Mouse (Mus musculus): Measurements from ENCODE around the gene Bap1. TPM values are rescaled to one million over a fixed set of nuclear protein-coding genes. Genes with fewer than 3 reads are reported as not detected.

Gene Bap1
- polyA plus RNA-seq (2015; fragmentation: Illumina TruSeq; extraction: RNeasy Lipid Tissue Mini Kit (QIAGEN cat#74804); ENCODE audit: insufficient read depth, low read depth, low replicate concordance): 9.0 TPM

DNA sequence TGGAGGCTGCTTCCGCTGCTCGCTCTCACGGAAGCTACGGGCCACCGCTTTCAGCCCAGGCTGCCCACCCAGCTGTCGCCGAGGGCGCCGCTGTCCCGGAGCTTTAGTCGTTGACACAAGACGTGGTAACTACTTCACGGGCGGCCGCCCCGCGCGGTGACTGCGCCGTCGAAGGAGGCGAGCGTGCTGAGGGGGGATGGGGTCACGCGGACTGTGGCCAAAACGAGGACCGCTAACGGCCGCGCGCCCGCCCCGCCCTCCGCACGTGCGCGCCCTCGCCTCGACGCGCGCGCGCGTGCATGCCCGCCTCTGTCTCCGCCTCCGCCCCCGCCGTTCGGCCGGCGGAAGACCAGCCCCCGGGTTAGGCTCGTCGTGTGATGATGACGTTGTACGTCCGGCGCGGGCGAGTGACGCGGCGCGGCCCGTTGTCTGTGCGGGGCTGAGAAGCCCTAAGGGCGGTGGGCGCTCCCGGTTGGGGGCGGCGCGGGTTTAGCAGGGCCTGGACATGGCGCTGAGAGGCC, at the start of gene Bap1, which contains the start of gene Phf7:
Gene Bap1, plus strand, starts transcription at position 367 of the 521 bp plus-strand sequence.
Gene Phf7, minus strand, starts transcription at position 234 of the 521 bp plus-strand sequence.

DNA sequence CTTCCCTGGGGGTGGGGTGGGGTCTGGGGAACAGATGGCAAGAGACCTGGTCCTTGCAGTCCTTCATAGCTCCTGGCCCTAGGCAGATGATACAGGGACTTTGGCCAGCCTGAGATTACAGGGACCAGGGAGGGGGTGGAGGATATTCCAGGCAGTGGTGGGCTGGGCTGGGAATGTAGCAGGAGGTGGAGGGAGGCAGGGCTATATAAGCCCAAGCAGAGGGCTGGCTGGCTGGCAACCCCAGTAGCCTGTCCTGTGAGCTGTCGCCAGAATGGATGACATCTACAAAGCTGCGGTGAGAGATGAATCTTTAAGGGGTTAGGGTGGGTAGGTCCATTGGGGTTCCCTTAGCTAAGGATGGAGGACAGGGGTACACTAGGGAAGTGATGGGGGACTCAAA, 43.2 kb upstream of the Bap1 start, which contains the start of gene Tnnc1:
Gene Tnnc1, plus strand, starts transcription at position 229 of the 400 bp plus-strand sequence.

DNA sequence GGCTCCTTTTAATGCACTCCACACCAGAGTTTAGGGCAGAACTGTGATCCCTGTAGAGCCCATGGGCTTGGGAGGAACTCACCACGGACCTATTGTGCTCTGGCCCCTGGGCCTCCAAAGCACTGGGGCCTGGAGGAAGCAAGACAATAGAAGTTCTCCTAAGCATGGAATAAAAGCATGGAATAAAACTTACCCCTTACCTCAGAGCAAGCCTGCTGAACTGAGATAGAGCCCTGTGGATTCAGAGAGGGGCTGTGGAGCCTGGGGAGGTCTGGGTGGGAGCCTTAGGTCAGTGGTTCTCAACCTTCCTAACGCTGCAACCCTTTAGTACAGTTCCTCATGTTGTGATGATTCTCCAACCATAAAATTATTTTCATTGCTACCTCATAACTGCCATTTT, 34.4 kb upstream of the Bap1 start, which contains the start of gene Nisch:
Gene Nisch, minus strand, starts transcription at position 101 of the 400 bp plus-strand sequence.

DNA sequence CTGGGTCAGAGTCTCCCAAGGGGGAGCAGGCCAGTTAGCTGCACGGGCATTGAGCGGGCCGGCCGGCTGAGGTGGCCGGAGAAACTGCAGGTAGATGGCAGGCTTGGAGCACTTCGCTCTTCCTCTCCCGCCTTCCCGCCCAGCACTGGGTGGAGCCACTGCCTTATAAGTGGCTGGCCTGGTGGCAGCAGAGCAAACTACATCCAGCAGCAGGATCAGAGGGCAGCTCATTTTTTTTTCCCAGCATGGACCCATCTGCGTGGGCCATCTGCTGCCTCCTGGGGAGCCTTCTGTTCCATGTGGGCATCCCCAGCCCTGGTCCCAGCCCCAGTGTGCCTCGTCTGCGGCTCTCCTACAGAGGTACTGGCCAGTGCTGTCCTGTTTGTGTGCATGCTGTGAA, 33.6 kb upstream of the Bap1 start, which contains the start of gene Sema3g:
Gene Sema3g, plus strand, starts transcription at position 195 of the 400 bp plus-strand sequence.

Other genes with a start within 250 kb of the Bap1 start
- 75.8 TPM for gene Spcs1, start 249.8 kb upstream of the Bap1 start, polyA plus RNA-seq (2015; fragmentation: Illumina TruSeq; extraction: RNeasy Lipid Tissue Mini Kit (QIAGEN cat#74804); ENCODE audit: insufficient read depth, low read depth, low replicate concordance)
- 6.9 TPM for gene Pbrm1, start 232.3 kb upstream of the Bap1 start, polyA plus RNA-seq (2015; fragmentation: Illumina TruSeq; extraction: RNeasy Lipid Tissue Mini Kit (QIAGEN cat#74804); ENCODE audit: insufficient read depth, low read depth, low replicate concordance)
- gene Gnl3, start 232.3 kb upstream of the Bap1 start, polyA plus RNA-seq (2015; fragmentation: Illumina TruSeq; extraction: RNeasy Lipid Tissue Mini Kit (QIAGEN cat#74804); ENCODE audit: insufficient read depth, low read depth, low replicate concordance): 31.7 TPM
- gene Smim4, start 122.5 kb upstream of the Bap1 start, polyA plus RNA-seq (2015; fragmentation: Illumina TruSeq; extraction: RNeasy Lipid Tissue Mini Kit (QIAGEN cat#74804); ENCODE audit: insufficient read depth, low read depth, low replicate concordance): 7.6 TPM
- gene Nt5dc2, start 120.4 kb upstream of the Bap1 start, polyA plus RNA-seq (2015; fragmentation: Illumina TruSeq; extraction: RNeasy Lipid Tissue Mini Kit (QIAGEN cat#74804); ENCODE audit: insufficient read depth, low read depth, low replicate concordance): 7.7 TPM
- gene Stab1, start 82.8 kb upstream of the Bap1 start, polyA plus RNA-seq (2015; fragmentation: Illumina TruSeq; extraction: RNeasy Lipid Tissue Mini Kit (QIAGEN cat#74804); ENCODE audit: insufficient read depth, low read depth, low replicate concordance): 51.5 TPM
- gene Tnnc1, start 43.1 kb upstream of the Bap1 start, polyA plus RNA-seq (2015; fragmentation: Illumina TruSeq; extraction: RNeasy Lipid Tissue Mini Kit (QIAGEN cat#74804); ENCODE audit: insufficient read depth, low read depth, low replicate concordance): 1.8 TPM
- gene Nisch, start 34.5 kb upstream of the Bap1 start, polyA plus RNA-seq (2015; fragmentation: Illumina TruSeq; extraction: RNeasy Lipid Tissue Mini Kit (QIAGEN cat#74804); ENCODE audit: insufficient read depth, low read depth, low replicate concordance): 88.9 TPM
- 7.7 TPM for gene Sema3g, start 33.6 kb upstream of the Bap1 start, polyA plus RNA-seq (2015; fragmentation: Illumina TruSeq; extraction: RNeasy Lipid Tissue Mini Kit (QIAGEN cat#74804); ENCODE audit: insufficient read depth, low read depth, low replicate concordance)
- gene Phf7, start 133 bp upstream of the Bap1 start, polyA plus RNA-seq (2015; fragmentation: Illumina TruSeq; extraction: RNeasy Lipid Tissue Mini Kit (QIAGEN cat#74804); ENCODE audit: insufficient read depth, low read depth, low replicate concordance): 5.2 TPM
- gene Dnah1, start 72.4 kb downstream of the Bap1 start, polyA plus RNA-seq (2015; fragmentation: Illumina TruSeq; extraction: RNeasy Lipid Tissue Mini Kit (QIAGEN cat#74804); ENCODE audit: insufficient read depth, low read depth, low replicate concordance): 0.37 TPM
- 11.4 TPM for gene Capn7, start 85.2 kb downstream of the Bap1 start, polyA plus RNA-seq (2015; fragmentation: Illumina TruSeq; extraction: RNeasy Lipid Tissue Mini Kit (QIAGEN cat#74804); ENCODE audit: insufficient read depth, low read depth, low replicate concordance)
- 11.0 TPM for gene Sh3bp5, start 184.6 kb downstream of the Bap1 start, polyA plus RNA-seq (2015; fragmentation: Illumina TruSeq; extraction: RNeasy Lipid Tissue Mini Kit (QIAGEN cat#74804); ENCODE audit: insufficient read depth, low read depth, low replicate concordance)
- gene Eaf1, start 242.9 kb downstream of the Bap1 start, polyA plus RNA-seq (2015; fragmentation: Illumina TruSeq; extraction: RNeasy Lipid Tissue Mini Kit (QIAGEN cat#74804); ENCODE audit: insufficient read depth, low read depth, low replicate concordance): 8.0 TPM
- 5.1 TPM for gene Mettl6, start 243.6 kb downstream of the Bap1 start, polyA plus RNA-seq (2015; fragmentation: Illumina TruSeq; extraction: RNeasy Lipid Tissue Mini Kit (QIAGEN cat#74804); ENCODE audit: insufficient read depth, low read depth, low replicate concordance)

All from pancreas, adult 10 weeks (tissue).